Mouse (Mus musculus) heart, adult 18-20 months (tissue): ENCODE results near the gene 3110001I22Rik. TPM values are rescaled to one million over a fixed set of nuclear protein-coding genes. Genes with fewer than 3 reads are reported as not detected.

ENCODE experiments used
- DNase-seq, 2 experiments: peaks; one replicate each; pipeline ENCODE4 v3.0.0; 2021 to 2022; ENCODE audit warnings: mixed read lengths in 1 of 2
- total RNA-seq, 2 experiments: library from RNA; stranded (reverse); gene quantifications; 2 replicates each; pipeline ENCODE4 v1.2.3; 2021

3110001I22Rik gene
- total RNA-seq, 2 experiments from 2014 or later = 2.5 to 3.8 TPM

DNA sequence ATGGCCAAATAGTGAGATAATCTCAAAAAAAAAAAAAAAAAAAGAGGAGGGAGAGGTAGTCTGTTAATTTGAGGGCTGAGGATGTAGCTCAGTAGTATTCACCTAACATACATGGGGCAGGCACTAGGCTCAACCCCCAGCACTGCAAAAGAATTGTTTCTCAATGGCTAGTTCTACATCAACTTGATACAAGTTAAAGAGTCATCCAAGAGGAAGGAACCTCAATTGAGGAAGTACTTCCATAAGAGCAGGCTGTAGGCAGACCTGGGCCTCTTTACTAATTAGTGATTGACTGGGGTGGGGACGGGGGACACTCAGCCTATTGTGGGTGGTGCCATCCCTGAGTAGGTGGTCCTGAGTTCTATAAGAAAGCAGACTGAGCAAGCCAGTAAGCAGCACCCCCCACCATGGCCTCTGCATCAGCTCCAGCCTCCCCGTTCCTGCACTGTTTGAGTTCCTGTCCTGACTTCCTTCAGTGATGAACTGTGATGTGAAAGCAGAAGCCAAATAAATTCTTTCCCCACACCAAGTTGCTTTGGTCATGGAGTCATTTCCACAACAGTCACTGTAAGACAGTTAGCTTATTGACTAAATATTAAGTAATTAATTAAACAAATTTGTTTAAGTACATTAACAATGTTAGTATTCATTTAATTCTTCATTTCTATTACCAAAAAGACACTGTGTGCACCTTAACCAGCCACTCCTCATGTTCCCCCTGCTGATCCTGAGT is 45.3 kb downstream of the 3110001I22Rik start:
- DNase-seq = no peak

DNA sequence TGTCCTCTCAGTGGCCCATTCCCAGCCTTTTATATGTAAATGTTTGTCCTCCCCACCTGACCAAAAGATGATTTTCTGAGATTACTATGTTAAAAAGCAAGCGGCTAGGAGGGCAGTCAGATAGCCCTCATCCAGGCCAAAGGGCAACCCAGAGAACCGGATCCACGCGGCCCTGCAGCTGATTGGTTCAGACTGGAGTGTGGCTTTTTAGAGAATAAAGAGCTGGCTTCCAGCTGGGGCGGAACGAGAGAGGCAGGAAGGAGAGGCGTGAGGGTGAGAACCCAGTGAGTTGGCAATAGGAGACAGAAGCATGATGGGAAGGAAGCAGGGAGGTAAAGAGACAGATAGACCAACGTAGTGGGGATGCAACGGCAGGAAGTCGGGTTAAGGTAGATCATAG is 51.2 kb downstream of the 3110001I22Rik start:
- no peak for DNase-seq

DNA sequence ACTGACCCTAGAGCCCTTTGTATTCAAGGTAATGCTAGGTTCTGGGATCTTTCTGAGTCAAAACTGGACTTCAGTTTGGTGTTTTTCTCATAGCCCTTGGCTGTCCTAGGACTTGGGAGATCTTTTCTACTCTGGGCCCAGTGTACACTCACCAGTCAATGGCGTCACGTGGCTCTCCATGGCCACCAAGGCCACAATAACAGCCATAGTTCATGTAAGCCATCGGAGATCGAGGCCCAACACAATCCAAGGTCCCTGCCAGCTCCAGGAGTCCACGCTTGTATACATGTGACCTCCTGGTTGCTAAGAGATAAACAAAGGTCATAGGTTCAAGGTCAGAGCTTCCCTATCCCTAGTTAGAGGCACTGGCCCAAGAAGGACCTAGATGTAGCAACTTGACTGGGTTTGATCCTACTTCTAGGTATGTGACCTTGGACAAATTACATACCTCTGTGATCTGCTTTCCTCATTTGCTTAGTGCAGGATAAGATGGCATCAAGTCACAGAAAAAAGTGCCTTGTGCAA is 56.1 kb downstream of the 3110001I22Rik start:
- no peak for DNase-seq

Other genes with a start within 250 kb of the 3110001I22Rik start
- gene Parn, start 3.8 kb upstream of the 3110001I22Rik start, total RNA-seq = 10 to 100 TPM in 1 of 2 experiments, 1 to 10 TPM in 1; 9.0 to 10.1 TPM
- gene Bfar, start 71 bp upstream of the 3110001I22Rik start, total RNA-seq = 10 to 100 TPM; 46.5 to 47.0 TPM
- not detected for gene Pla2g10, start 59.1 kb downstream of the 3110001I22Rik start, total RNA-seq
- 10 to 100 TPM; 40.7 to 40.9 TPM for gene Rrn3, start 108.8 kb downstream of the 3110001I22Rik start, total RNA-seq
- 10 to 100 TPM; 44.7 to 47.2 TPM for gene Ntan1, start 146.9 kb downstream of the 3110001I22Rik start, total RNA-seq
- 10 to 100 TPM; 75.0 to 77.9 TPM for gene Pdxdc1, start 231.2 kb downstream of the 3110001I22Rik start, total RNA-seq
- gene Mpv17l, start 231.2 kb downstream of the 3110001I22Rik start, total RNA-seq = 1 to 10 TPM; 1.5 to 1.8 TPM